Mouse (Mus musculus) hindbrain, embryonic 13.5 days (tissue): ENCODE data around the gene Smarcc1. TPM values are rescaled to one million over a fixed set of nuclear protein-coding genes. Genes with fewer than 3 reads are reported as not detected.

ENCODE experiments used
- ATAC-seq: fragments of 200-750 bp; cut with Nextera tagmentation; 2 replicates; pipeline ENCODE4 v1.8.0; 2017; ENCODE audit warnings: moderate TSS enrichment; ENCODE audit not compliant: low FRiP score
- H3K27ac ChIP-seq: fragments of 300-500 bp; sonication (generic); 2 replicates; pipeline ENCODE4 v1.5.1; 2015; ENCODE audit warnings: inconsistent platforms, mild to moderate bottlenecking, moderate library complexity
- H3K27me3 ChIP-seq: fragments of 300-500 bp; sonication (generic); 2 replicates; pipeline ENCODE4 v1.6.1; 2015; ENCODE audit warnings: mild to moderate bottlenecking, inconsistent platforms
- H3K36me3 ChIP-seq: fragments of 300-500 bp; sonication (generic); 2 replicates; pipeline ENCODE4 v1.6.1; 2015; ENCODE audit warnings: mild to moderate bottlenecking, inconsistent platforms
- H3K4me1 ChIP-seq: fragments of 300-500 bp; sonication (generic); replicated peaks from 2 replicates; pipeline ENCODE4 v1.6.1; 2015; ENCODE audit warnings: inconsistent platforms
- H3K4me2 ChIP-seq: fragments of 300-500 bp; sonication (generic); 2 replicates; pipeline ENCODE4 v1.6.1; 2015; ENCODE audit warnings: inconsistent platforms, mild to moderate bottlenecking, moderate library complexity
- H3K4me3 ChIP-seq: fragments of 300-500 bp; sonication (generic); 2 replicates; pipeline ENCODE4 v1.5.1; 2015; ENCODE audit warnings: mild to moderate bottlenecking, inconsistent platforms
- H3K9ac ChIP-seq: fragments of 300-500 bp; sonication (generic); 2 replicates; pipeline ENCODE4 v1.6.1; 2015; ENCODE audit warnings: mild to moderate bottlenecking, inconsistent platforms
- H3K9me3 ChIP-seq: fragments of 300-500 bp; sonication (generic); 2 replicates; pipeline ENCODE4 v1.6.1; 2016; ENCODE audit warnings: inconsistent platforms
- WGBS: fragments of 180-500 bp; shearing (Covaris S2); methylation state at CpG from one replicate; pipeline ENCODE4 v1.1.7; 2015; 5-methylcytosine and 5-hydroxymethylcytosine counted together
- microRNA-seq: library from miRNA; unstranded; fragments of <30 nt; microRNA quantifications from one replicate; pipeline ENCODE4, GENCODE M21; 2016
- polyA plus RNA-seq: library from polyadenylated mRNA; unstranded; fragments of >200 nt; fragmentation: Nextera tagmentation; extraction: Ambion mirVana; gene quantifications from 2 replicates; pipeline ENCODE4 v1.2.1, GENCODE M21; 2015

The Smarcc1 gene
- polyA plus RNA-seq, 1 experiment from 2014 or later = 133 TPM

- Histone ChIP-seq H3K36me3 (no peaks in the 10 kb centered on the region), H3K9me3 (no peaks in the 10 kb centered on the region), H3K9ac (no peak overlapping the region), H3K4me1 (no peaks in the 10 kb centered on the region), H3K27ac (no peak overlapping the region), H3K4me2 (no peak overlapping the region), H3K4me3 (no peak overlapping the region), H3K27me3 (no peaks in the 10 kb centered on the region)
- no peak for ATAC-seq
- 94% methylated on average over 3 of the region's 3 CpGs for WGBS
Observed at GRCm38 (mm10) chr9:110272330-110272729, 154.8 kb downstream of the Smarcc1 start.

- 80% methylated on average over 4 of the region's 4 CpGs for WGBS
- H3K27ac ChIP-seq = no peak overlapping the region
- no peaks in the 10 kb centered on the region for H3K36me3 ChIP-seq
- no peak overlapping the region for H3K9ac ChIP-seq
- no peaks in the 10 kb centered on the region for H3K27me3 ChIP-seq
- ATAC-seq = no peak
- H3K4me3 ChIP-seq = no peak overlapping the region
- no peak overlapping the region for H3K4me2 ChIP-seq
- no peaks in the 10 kb centered on the region for H3K4me1 ChIP-seq
- no peaks in the 10 kb centered on the region for H3K9me3 ChIP-seq
Observed at GRCm38 (mm10) chr9:110273507-110273906, 156.0 kb downstream of the Smarcc1 start.

GRCm38 (mm10) chr9:110275882-110276281 is 158.4 kb downstream of the Smarcc1 start:
- no peak overlapping the region for H3K4me3 ChIP-seq
- 78% methylated on average over 5 of the region's 5 CpGs for WGBS
- H3K9ac ChIP-seq = no peak overlapping the region
- no peak for ATAC-seq
- no peaks in the 10 kb centered on the region for H3K27me3 ChIP-seq
- H3K4me2 ChIP-seq = no peak overlapping the region
- no peaks in the 10 kb centered on the region for H3K36me3 ChIP-seq
- H3K27ac ChIP-seq = no peak overlapping the region
- H3K4me1 ChIP-seq = no peaks in the 10 kb centered on the region
- no peaks in the 10 kb centered on the region for H3K9me3 ChIP-seq

GRCm38 (mm10) chr9:110277431-110277881 is 159.9 kb downstream of the Smarcc1 start:
- H3K9ac ChIP-seq = no peak overlapping the region
- no peaks in the 10 kb centered on the region for H3K9me3 ChIP-seq
- H3K27me3 ChIP-seq = no peaks in the 10 kb centered on the region
- no peak overlapping the region for H3K4me2 ChIP-seq
- no peak overlapping the region for H3K4me3 ChIP-seq
- H3K4me1 ChIP-seq = no peaks in the 10 kb centered on the region
- no peaks in the 10 kb centered on the region for H3K36me3 ChIP-seq
- no peak overlapping the region for H3K27ac ChIP-seq
- 60% methylated on average over 8 of the region's 8 CpGs for WGBS
- no peak for ATAC-seq

GRCm38 (mm10) chr9:110284075-110284697 is 166.7 kb downstream of the Smarcc1 start:
- Histone ChIP-seq H3K9ac (no peak overlapping the region), H3K27me3 (no peaks in the 10 kb centered on the region), H3K36me3 (no peaks in the 10 kb centered on the region), H3K4me1 (0 out of 2 replicates have a peak, but pooled peaks cover 2% of the 10 kb centered on the region), H3K4me2 (no peak overlapping the region), H3K27ac (no peak overlapping the region), H3K4me3 (no peak overlapping the region), H3K9me3 (no peaks in the 10 kb centered on the region)
- ATAC-seq = no peak
- WGBS = 95% methylated on average over 10 of the region's 10 CpGs

GRCm38 (mm10) chr9:110287321-110287924 is 169.9 kb downstream of the Smarcc1 start:
- peak overlapping the region; percentile 60 for H3K27ac ChIP-seq
- WGBS = 58% methylated on average over 7 of the region's 7 CpGs
- ATAC-seq = peak; percentile 52
- no peaks in the 10 kb centered on the region for H3K36me3 ChIP-seq
- 0 out of 2 replicates have a peak, but pooled peaks cover 2% of the 10 kb centered on the region for H3K4me1 ChIP-seq
- H3K4me3 ChIP-seq = no peak overlapping the region
- no peaks in the 10 kb centered on the region for H3K27me3 ChIP-seq
- H3K9me3 ChIP-seq = no peaks in the 10 kb centered on the region
- H3K9ac ChIP-seq = no peak overlapping the region
- H3K4me2 ChIP-seq = no peak overlapping the region

Small RNA genes within 50 kb of the gene (microRNA-seq; reads per million reads assigned to microRNA genes)
- gene Mir6236 = 58.4 reads per million, percentile 42 among the genes with 10 or more reads in this experiment

Other genes starting within 250 kb of the Smarcc1 start
- 18.0 and 18.5 TPM in 2 replicates for gene Cdc25a, start 242.1 kb upstream of the Smarcc1 start, polyA plus RNA-seq
- gene Map4, start 186.2 kb upstream of the Smarcc1 start, polyA plus RNA-seq = 156 and 166 TPM in 2 replicates
- 186 and 189 TPM in 2 replicates for gene Dhx30, start 122 bp downstream of the Smarcc1 start, polyA plus RNA-seq
- 71.6 and 72.6 TPM in 2 replicates for gene Cspg5, start 126.1 kb downstream of the Smarcc1 start, polyA plus RNA-seq
- gene Elp6, start 187.5 kb downstream of the Smarcc1 start, polyA plus RNA-seq = 44.6 and 48.7 TPM in 2 replicates
- 45.3 and 46.2 TPM in 2 replicates for gene Scap, start 215.6 kb downstream of the Smarcc1 start, polyA plus RNA-seq